Mouse (Mus musculus) heart, adult 2 months (tissue): ENCODE measurements around the gene Sh3bp4. TPM values are rescaled to one million over a fixed set of nuclear protein-coding genes. Genes with fewer than 3 reads are reported as not detected.

Experiments used
- DNase-seq, 2 experiments: peaks; one replicate each; pipeline ENCODE4 v3.0.0; 2021
- H3K27ac ChIP-seq: fragments of 200-600 bp; 2 replicates; pipeline ENCODE4 v1.8.1; 2022
- H3K27me3 ChIP-seq: fragments of 200-500 bp; 2 replicates; pipeline ENCODE4 v1.6.1; 2012; ENCODE audit warnings: mild to moderate bottlenecking, low read length, inconsistent platforms, mixed read lengths; ENCODE audit not compliant: control insufficient read depth, insufficient read depth
- H3K36me3 ChIP-seq: fragments of 200-500 bp; 2 replicates; pipeline ENCODE4 v1.6.1; 2012; ENCODE audit warnings: low read length, inconsistent platforms; ENCODE audit not compliant: control insufficient read depth, insufficient read depth
- H3K4me1 ChIP-seq: fragments of 200-500 bp; 2 replicates; pipeline ENCODE4 v1.6.1; 2011; ENCODE audit warnings: low read length; ENCODE audit not compliant: control insufficient read depth, insufficient read depth
- H3K4me3 ChIP-seq: fragments of 200-600 bp; 2 replicates; pipeline ENCODE4 v1.8.1; 2022
- H3K79me2 ChIP-seq: fragments of 200-500 bp; replicated peaks from 2 replicates; pipeline ENCODE4 v1.6.1; 2012; ENCODE audit warnings: mild to moderate bottlenecking, inconsistent platforms, low read length, moderate library complexity, mixed read lengths; ENCODE audit not compliant: control insufficient read depth, insufficient read depth
- H3K9ac ChIP-seq: fragments of 200-500 bp; 2 replicates; pipeline ENCODE4 v1.6.1; 2012; ENCODE audit warnings: low read depth, mild to moderate bottlenecking, control low read depth, inconsistent platforms, low read length, mixed read lengths
- CTCF ChIP-seq: fragments of 200-600 bp; IDR thresholded peaks from 2 replicates; pipeline ENCODE4 v1.8.1; 2022; ENCODE audit warnings: antibody characterized with exemption, mild to moderate bottlenecking, moderate library complexity
- EP300 ChIP-seq: fragments of 200-500 bp; IDR thresholded peaks from 2 replicates; pipeline ENCODE4 v1.6.1; 2011; ENCODE audit warnings: low read depth, low read length, control low read depth; ENCODE audit not compliant: insufficient read depth
- POLR2A ChIP-seq: fragments of 200-500 bp; IDR thresholded peaks from 2 replicates; pipeline ENCODE4 v1.6.1; 2011; ENCODE audit warnings: mild to moderate bottlenecking, low read depth, low read length, control low read depth; ENCODE audit not compliant: insufficient read depth
- WGBS: fragments of 180-500 bp; shearing (Covaris S2); methylation state at CpG from one replicate; pipeline ENCODE4 v1.1.7; 2018; 5-methylcytosine and 5-hydroxymethylcytosine counted together
- intact Hi-C: fragments of 180-260 bp; cut with DNase I; formaldehyde crosslinking; loops from one replicate; pipeline ENCODE4 v1.15.1; 2025
- polyA plus RNA-seq: library from polyadenylated mRNA; depleted of rRNA; stranded (reverse); fragments of >200 nt; gene quantifications from 2 replicates; pipeline ENCODE4 v1.2.3, GENCODE M21; 2012
- total RNA-seq, 2 experiments: library from RNA; stranded (reverse); gene quantifications; 2 replicates each; pipeline ENCODE4 v1.2.3; 2021

The Sh3bp4 gene
- total and polyA plus RNA-seq, 3 experiments, result 8.6 to 11.1 (median 10.0) TPM

DNA sequence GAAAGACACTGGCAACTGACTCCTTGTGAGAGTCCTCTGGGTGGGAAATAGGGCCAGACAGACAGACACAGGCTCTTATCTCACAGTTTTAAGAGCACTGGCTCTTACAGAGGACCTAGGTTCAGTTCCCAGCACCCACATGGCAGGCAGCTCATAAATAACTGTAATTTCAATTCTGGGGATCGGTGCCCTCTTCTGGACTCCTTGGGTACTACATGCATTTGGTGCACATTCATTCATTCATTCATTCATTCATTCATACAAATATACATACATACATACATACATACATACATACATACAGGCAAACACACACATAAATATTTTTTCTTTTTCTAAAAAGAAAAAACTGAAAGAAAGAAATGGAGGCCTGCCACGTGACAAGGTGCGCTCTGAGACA lies 56.9 kb downstream of the Sh3bp4 start:
- Histone ChIP-seq H3K4me1 (peaks cover 31% of the 10 kb centered on the region), H3K36me3 (peaks cover 2% of the 10 kb centered on the region; the same call in 1 of the 2 replicates), H3K27me3 (no peaks in the 10 kb centered on the region), H3K27ac (no peak overlapping the region), H3K9ac (no peak overlapping the region), H3K79me2 (0 out of 2 replicates have a peak, but pooled peaks cover 2% of the 10 kb centered on the region), H3K4me3 (no peak overlapping the region)
- no peak for DNase-seq
- 98% methylated on average over 3 of the region's 3 CpGs for WGBS
- intact Hi-C loops, result no loop called here
- peak; percentile 60 for TF ChIP-seq CTCF
- TF ChIP-seq EP300, result no peak
- TF ChIP-seq POLR2A, result no peak

DNA sequence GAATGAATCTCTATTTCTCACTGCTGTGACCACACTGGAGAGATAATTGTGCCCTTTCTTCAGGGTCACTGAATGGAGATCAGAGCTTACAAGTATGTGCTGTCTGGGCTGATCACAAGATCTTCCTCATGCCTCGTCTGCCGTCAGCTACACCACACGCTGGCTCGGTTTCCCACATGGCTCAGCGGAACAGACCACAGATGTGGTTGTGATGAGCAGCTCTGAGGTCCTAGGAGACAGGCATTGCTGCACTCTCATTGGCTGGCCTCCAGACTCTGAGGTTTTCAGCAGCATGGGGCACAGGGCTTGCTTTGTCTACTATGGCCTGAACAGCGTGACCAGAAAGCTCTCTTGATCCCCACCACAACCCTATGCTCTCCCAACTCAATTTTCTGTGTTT lies 60.2 kb downstream of the Sh3bp4 start:
- intact Hi-C loops, result no loop called here
- Histone ChIP-seq H3K9ac (no peak overlapping the region), H3K36me3 (peaks cover 1% of the 10 kb centered on the region; the same call in 1 of the 2 replicates), H3K27me3 (no peaks in the 10 kb centered on the region), H3K4me1 (peaks cover 36% of the 10 kb centered on the region), H3K27ac (no peak overlapping the region), H3K79me2 (0 out of 2 replicates have a peak, but pooled peaks cover 2% of the 10 kb centered on the region), H3K4me3 (no peak overlapping the region)
- no peak for DNase-seq
- WGBS, result 87% methylated on average over 6 of the region's 6 CpGs
- TF ChIP-seq EP300 (no peak), POLR2A (no peak), CTCF (no peak)

DNA sequence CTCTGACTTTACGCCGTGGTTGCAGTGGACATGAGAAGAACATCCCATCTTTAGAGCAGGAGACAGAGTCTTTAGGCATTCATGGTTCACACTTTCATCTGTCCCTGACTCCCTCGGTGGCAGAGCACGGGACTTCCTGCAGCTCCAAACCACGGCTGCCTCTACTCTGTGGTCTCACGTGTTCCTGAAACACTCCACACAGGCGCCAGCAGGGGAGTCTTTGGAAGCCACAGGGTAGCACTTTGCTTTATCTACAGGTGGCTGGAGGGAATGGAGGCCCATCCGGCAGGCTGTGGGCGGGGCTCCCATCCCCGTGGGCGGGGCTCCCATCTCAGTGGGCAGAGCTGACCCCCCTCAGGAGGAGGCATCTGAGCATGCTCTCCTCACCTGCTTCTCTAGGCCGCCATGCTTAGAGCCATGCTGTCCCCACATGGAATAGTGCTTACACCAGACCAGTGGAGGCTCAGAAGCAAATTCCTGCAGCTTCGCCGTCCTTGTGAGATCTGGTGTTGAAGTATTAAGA lies 60.9 kb downstream of the Sh3bp4 start:
- Histone ChIP-seq H3K27me3 (no peaks in the 10 kb centered on the region), H3K27ac (peak overlapping the region; percentile 29), H3K9ac (no peak overlapping the region), H3K79me2 (0 out of 2 replicates have a peak, but pooled peaks cover 2% of the 10 kb centered on the region), H3K36me3 (peaks cover 5% of the 10 kb centered on the region; the same call in 1 of the 2 replicates), H3K4me3 (no peak overlapping the region), H3K4me1 (peaks cover 42% of the 10 kb centered on the region)
- no peak for TF ChIP-seq CTCF
- no peak for TF ChIP-seq POLR2A
- TF ChIP-seq EP300, result no peak
- WGBS, result 62% methylated on average over 14 of the region's 14 CpGs
- intact Hi-C loops, result no loop called here
- DNase-seq, result no peak

DNA sequence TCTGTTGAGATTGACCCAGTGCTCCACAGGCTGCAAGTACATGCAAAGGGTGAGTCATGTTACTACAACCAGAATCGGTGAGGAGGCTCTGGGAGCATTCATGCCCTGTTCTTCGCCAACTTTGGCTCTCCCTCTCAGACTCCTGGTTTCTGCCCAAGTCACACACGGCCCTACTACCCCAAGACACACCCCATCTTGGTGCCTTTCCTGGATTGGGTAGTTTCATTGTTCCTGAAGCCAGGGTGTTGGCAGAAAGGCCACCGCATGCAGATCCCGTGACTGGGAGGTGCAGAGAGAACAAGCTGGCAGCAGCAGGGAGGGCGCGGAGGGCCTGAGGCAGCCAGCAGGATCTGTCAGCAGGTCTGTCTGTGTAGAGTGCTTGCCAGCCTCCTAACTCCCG lies 61.5 kb downstream of the Sh3bp4 start:
- WGBS, result 50% methylated on average over 8 of the region's 8 CpGs
- peak; percentile 75 for TF ChIP-seq EP300
- TF ChIP-seq CTCF, result no peak
- no peak overlapping the region for H3K9ac ChIP-seq
- peak; percentile 70 to 86 for DNase-seq
- H3K27me3 ChIP-seq, result no peaks in the 10 kb centered on the region
- peak overlapping the region; percentile 58 for H3K27ac ChIP-seq
- peaks cover 46% of the 10 kb centered on the region for H3K4me1 ChIP-seq
- peaks cover 5% of the 10 kb centered on the region; the same call in 1 of the 2 replicates for H3K36me3 ChIP-seq
- intact Hi-C loops, result loop anchor here (2.0 kb wide), 1 partner anchor 61 kb away; the partner anchor contains the start of gene Sh3bp4
- 0 out of 2 replicates have a peak, but pooled peaks cover 2% of the 10 kb centered on the region for H3K79me2 ChIP-seq
- H3K4me3 ChIP-seq, result no peak overlapping the region

DNA sequence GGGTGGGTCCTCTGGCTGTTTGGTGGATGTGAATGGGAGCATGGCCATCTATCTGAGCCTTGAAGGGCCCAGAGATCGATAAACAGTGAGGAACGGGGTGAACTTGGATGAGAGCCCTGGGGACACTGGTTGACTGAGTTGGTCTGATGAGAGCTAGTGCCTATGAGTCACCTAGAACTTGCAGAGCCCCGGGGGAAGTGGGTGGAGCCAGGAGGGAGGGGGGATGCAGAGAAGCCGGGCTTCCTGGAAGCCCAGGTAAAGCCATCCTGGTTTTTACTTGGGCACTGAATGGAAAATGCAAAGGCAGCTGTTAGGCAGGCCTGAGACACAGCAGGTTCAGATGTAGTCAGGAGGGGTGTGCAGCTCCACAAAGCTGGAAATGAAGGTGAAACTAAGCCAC lies 63.1 kb downstream of the Sh3bp4 start:
- TF ChIP-seq POLR2A (no peak), EP300 (0 out of 2 replicates have a peak, but pooled peaks have one; percentile 35)
- 20% methylated on average over 4 of the region's 4 CpGs for WGBS
- peak overlapping the region; percentile 18 for H3K27ac ChIP-seq
- H3K27me3 ChIP-seq, result no peaks in the 10 kb centered on the region
- intact Hi-C loops, result loop anchor here (2.0 kb wide), 1 partner anchor 62 kb away; the partner anchor contains the start of gene Sh3bp4
- H3K4me3 ChIP-seq, result no peak overlapping the region
- H3K9ac ChIP-seq, result no peak overlapping the region
- H3K79me2 ChIP-seq, result 0 out of 2 replicates have a peak, but pooled peaks cover 2% of the 10 kb centered on the region
- peaks cover 5% of the 10 kb centered on the region; the same call in 1 of the 2 replicates for H3K36me3 ChIP-seq
- DNase-seq, result peak in 1 of 2 experiments; percentile 52
- peaks cover 54% of the 10 kb centered on the region for H3K4me1 ChIP-seq

DNA sequence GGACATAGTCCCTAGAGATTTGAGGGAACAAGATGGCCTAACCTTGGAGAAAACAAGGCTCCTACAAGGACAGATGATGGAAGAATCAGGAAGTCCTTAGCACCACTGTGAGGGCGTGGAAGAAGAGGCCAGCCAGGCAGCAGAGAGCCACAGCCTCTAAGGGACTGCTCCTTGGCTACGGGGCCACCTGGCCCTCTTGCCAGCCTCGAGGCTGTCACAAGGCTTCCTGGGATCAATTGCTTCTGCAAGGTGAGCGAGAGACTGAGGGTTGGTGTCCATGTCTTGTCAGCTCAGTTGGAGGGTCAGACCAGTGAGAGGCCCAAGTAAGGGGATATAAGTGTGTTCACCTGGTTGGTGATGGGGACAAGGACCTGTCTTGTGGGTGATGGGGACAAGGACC lies 63.5 kb downstream of the Sh3bp4 start:
- TF ChIP-seq EP300 (no peak), CTCF (no peak), POLR2A (no peak)
- H3K4me3 ChIP-seq, result no peak overlapping the region
- WGBS, result 72% methylated on average over 4 of the region's 4 CpGs
- no peak for DNase-seq
- no peaks in the 10 kb centered on the region for H3K27me3 ChIP-seq
- H3K27ac ChIP-seq, result peak overlapping the region; percentile 18
- intact Hi-C loops, result loop anchor here (2.0 kb wide), 1 partner anchor 63 kb away; the partner anchor contains the start of gene Sh3bp4
- peaks cover 56% of the 10 kb centered on the region for H3K4me1 ChIP-seq
- peaks cover 5% of the 10 kb centered on the region; the same call in 1 of the 2 replicates for H3K36me3 ChIP-seq
- no peak overlapping the region for H3K9ac ChIP-seq
- H3K79me2 ChIP-seq, result 0 out of 2 replicates have a peak, but pooled peaks cover 2% of the 10 kb centered on the region
